Mouse (Mus musculus): Measurements from ENCODE around the gene Gltp. TPM values are rescaled to one million over a fixed set of nuclear protein-coding genes. Genes with fewer than 3 reads are reported as not detected.
A peak's percentile ranks its signal among the peaks of the same experiment; 100 is the strongest.

Gene Gltp
- total and polyA plus RNA-seq, 2 experiments: 3.1 to 7.9 TPM

DNA sequence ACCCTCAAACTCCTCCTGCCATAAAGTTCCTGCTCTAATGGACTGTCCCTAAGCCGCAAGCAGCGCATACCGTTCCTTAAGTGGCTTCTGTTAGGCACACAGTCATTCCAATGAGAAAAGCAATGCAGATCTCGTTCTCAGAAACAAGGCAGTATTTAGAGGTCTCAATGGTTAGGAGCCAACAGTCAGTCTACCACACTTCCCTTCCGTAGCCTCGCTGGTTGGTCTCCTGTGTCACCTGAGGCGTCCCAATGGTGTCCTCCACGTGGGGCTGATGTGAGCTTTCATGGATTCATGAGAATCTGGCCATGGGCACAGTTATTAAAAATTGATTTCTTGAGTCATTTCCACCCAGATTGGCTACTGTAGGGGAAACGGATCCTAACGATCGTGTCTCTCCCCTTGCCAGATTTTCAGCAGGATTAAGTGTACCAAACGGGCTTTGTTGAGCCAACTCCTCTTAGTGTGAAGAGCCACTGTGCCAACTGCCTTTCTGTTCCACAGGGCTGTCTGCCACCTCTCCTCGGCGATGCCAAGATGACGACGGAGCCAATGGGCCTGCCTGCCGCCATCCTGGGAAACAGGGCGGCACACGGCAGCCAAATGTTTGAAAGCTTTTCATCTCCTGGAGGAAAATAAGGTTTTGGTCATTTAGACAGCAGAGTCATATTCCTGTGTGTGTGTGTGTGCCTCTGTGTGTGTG, 7.4 kb upstream of the Gltp start:
- Histone ChIP-seq H3K9ac (ENCODE audit: low read depth, low read length) (no peak overlapping the region), H3K4me3 (ENCODE audit: insufficient read depth, low read depth, low read length) (no peak overlapping the region), H3K27ac (replicated peaks; ENCODE audit: insufficient read depth, low read depth, low read length) (no peak overlapping the region), H3K4me1 (ENCODE audit: control insufficient read depth, insufficient read depth, low read length) (peaks cover 2% of the 10 kb centered on the region; the same call in 1 of the 2 replicates), H3K36me3 (ENCODE audit: control insufficient read depth, insufficient read depth, low read length) (no peaks in the 10 kb centered on the region), H3K27me3 (ENCODE audit: control insufficient read depth, insufficient read depth, low read length) (no peaks in the 10 kb centered on the region), H3K79me2 (ENCODE audit: control insufficient read depth, insufficient read depth, low read length) (no peaks in the 10 kb centered on the region)
- TF ChIP-seq POLR2A (IDR thresholded peaks at IDR 0.05; ENCODE audit: extremely low read depth, insufficient read depth, low read length): no peak
- no peak for TF ChIP-seq CTCF (IDR thresholded peaks at IDR 0.05; ENCODE audit: low read depth, low read length)
- WGBS: 86% methylated on average over 19 of the region's 19 CpGs
- DNase-seq (ENCODE audit: extremely low read depth, low read depth, low spot score): peak; percentile 10

- H3K27ac ChIP-seq (replicated peaks; ENCODE audit: insufficient read depth, low read depth, low read length): no peak overlapping the region
- WGBS: 88% methylated on average over 17 of the region's 17 CpGs
- TF ChIP-seq POLR2A (IDR thresholded peaks at IDR 0.05; ENCODE audit: extremely low read depth, insufficient read depth, low read length) (no peak), CTCF (IDR thresholded peaks at IDR 0.05; ENCODE audit: low read depth, low read length) (no peak)
These were observed 6.2 kb upstream of the Gltp start for GRCm38 (mm10) chr5:114696939-114697338.

DNA sequence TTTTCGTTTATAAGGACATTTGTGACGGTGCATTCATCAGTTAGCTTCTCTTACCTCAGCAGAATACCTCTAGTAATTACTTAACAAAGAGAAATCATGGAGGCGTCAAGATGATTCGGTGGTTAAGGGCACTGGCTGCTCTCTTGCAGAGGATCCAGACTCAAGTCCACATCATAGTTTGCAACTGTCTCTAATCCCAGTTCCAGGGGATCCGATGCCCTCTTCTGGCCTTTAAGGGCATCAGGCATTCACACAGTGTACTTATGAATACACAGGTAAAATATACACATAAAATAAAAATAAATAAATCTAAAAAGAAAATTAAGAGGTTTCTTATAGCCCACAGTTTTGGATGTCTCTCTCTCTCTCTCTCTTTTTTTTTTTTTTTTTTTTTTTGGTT, 5.0 kb upstream of the Gltp start:
- Histone ChIP-seq H3K79me2 (ENCODE audit: control insufficient read depth, insufficient read depth, low read length) (no peaks in the 10 kb centered on the region), H3K4me3 (ENCODE audit: insufficient read depth, low read depth, low read length) (no peak overlapping the region), H3K27ac (replicated peaks; ENCODE audit: insufficient read depth, low read depth, low read length) (no peak overlapping the region), H3K9ac (ENCODE audit: low read depth, low read length) (no peak overlapping the region), H3K27me3 (ENCODE audit: control insufficient read depth, insufficient read depth, low read length) (no peaks in the 10 kb centered on the region), H3K36me3 (ENCODE audit: control insufficient read depth, insufficient read depth, low read length) (no peaks in the 10 kb centered on the region), H3K4me1 (ENCODE audit: control insufficient read depth, insufficient read depth, low read length) (peaks cover 5% of the 10 kb centered on the region; the same call in 1 of the 2 replicates)
- DNase-seq (ENCODE audit: extremely low read depth, low read depth, low spot score): no peak
- TF ChIP-seq CTCF (IDR thresholded peaks at IDR 0.05; ENCODE audit: low read depth, low read length): no peak
- TF ChIP-seq POLR2A (IDR thresholded peaks at IDR 0.05; ENCODE audit: extremely low read depth, insufficient read depth, low read length): no peak
- 74% methylated on average over 5 of the region's 5 CpGs for whole genome bisulfite sequencing

More at GRCm38 (mm10) chr5:114696939-114697338, 6.2 kb upstream of the Gltp start:
- Histone ChIP-seq H3K27me3 (ENCODE audit: control insufficient read depth, insufficient read depth, low read length) (no peaks in the 10 kb centered on the region), H3K9ac (ENCODE audit: low read depth, low read length) (no peak overlapping the region), H3K36me3 (ENCODE audit: control insufficient read depth, insufficient read depth, low read length) (no peaks in the 10 kb centered on the region), H3K4me1 (ENCODE audit: control insufficient read depth, insufficient read depth, low read length) (peaks cover 2% of the 10 kb centered on the region; the same call in 1 of the 2 replicates), H3K4me3 (ENCODE audit: insufficient read depth, low read depth, low read length) (no peak overlapping the region), H3K79me2 (ENCODE audit: control insufficient read depth, insufficient read depth, low read length) (no peaks in the 10 kb centered on the region)
- peak; percentile 9 for DNase-seq (ENCODE audit: extremely low read depth, low read depth, low spot score)

- TF ChIP-seq CTCF (IDR thresholded peaks at IDR 0.05; ENCODE audit: low read depth, low read length): no peak
- H3K27me3 ChIP-seq (ENCODE audit: control insufficient read depth, insufficient read depth, low read length): no peaks in the 10 kb centered on the region
- no peaks in the 10 kb centered on the region for H3K36me3 ChIP-seq (ENCODE audit: control insufficient read depth, insufficient read depth, low read length)
- H3K9ac ChIP-seq (ENCODE audit: low read depth, low read length): no peak overlapping the region; the same call in 1 of the 2 replicates
- H3K27ac ChIP-seq (replicated peaks; ENCODE audit: insufficient read depth, low read depth, low read length): no peak overlapping the region
- H3K4me3 ChIP-seq (ENCODE audit: insufficient read depth, low read depth, low read length): 0 out of 2 replicates have a peak overlapping the region, but pooled peaks have one; percentile 29
- 34% methylated on average over 16 of the region's 16 CpGs for WGBS
- 0 out of 2 replicates have a peak, but pooled peaks cover 2% of the 10 kb centered on the region for H3K79me2 ChIP-seq (ENCODE audit: control insufficient read depth, insufficient read depth, low read length)
- DNase-seq (ENCODE audit: extremely low read depth, low read depth, low spot score): peak; percentile 8
- peaks cover 3% of the 10 kb centered on the region; the same call in 1 of the 2 replicates for H3K4me1 ChIP-seq (ENCODE audit: control insufficient read depth, insufficient read depth, low read length)
These were observed 951 bp downstream of the Gltp start for GRCm38 (mm10) chr5:114689700-114690366.

DNA sequence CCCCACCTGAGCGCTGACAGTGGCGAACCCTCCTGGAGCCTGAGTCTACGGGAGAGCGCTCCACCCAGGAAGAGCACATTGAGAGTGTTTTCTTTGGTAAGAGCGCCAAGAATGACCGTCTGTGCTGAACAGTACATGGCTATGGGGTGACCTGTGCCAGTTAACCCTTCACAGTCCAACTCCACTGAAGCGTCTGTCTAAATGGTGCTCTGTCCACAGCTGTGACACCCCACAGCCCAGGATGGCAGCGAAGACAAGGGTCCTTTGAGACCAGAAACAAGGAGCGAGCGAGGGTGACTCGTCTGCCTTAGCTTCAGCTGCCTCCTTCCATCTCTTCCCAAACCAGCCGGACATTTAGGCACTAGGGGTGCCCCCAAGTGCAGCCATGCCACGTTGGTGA, 2.1 kb downstream of the Gltp start:
- H3K4me3 ChIP-seq (ENCODE audit: insufficient read depth, low read depth, low read length): no peak overlapping the region
- H3K36me3 ChIP-seq (ENCODE audit: control insufficient read depth, insufficient read depth, low read length): no peaks in the 10 kb centered on the region
- TF ChIP-seq CTCF (IDR thresholded peaks at IDR 0.05; ENCODE audit: low read depth, low read length) (no peak), POLR2A (IDR thresholded peaks at IDR 0.05; ENCODE audit: extremely low read depth, insufficient read depth, low read length) (no peak)
- no peak overlapping the region for H3K27ac ChIP-seq (replicated peaks; ENCODE audit: insufficient read depth, low read depth, low read length)
- 88% methylated on average over 13 of the region's 13 CpGs for WGBS
- peaks cover 3% of the 10 kb centered on the region; the same call in 1 of the 2 replicates for H3K4me1 ChIP-seq (ENCODE audit: control insufficient read depth, insufficient read depth, low read length)
- no peaks in the 10 kb centered on the region for H3K27me3 ChIP-seq (ENCODE audit: control insufficient read depth, insufficient read depth, low read length)
- DNase-seq (ENCODE audit: extremely low read depth, low read depth, low spot score): no peak
- no peak overlapping the region for H3K9ac ChIP-seq (ENCODE audit: low read depth, low read length)
- H3K79me2 ChIP-seq (ENCODE audit: control insufficient read depth, insufficient read depth, low read length): 0 out of 2 replicates have a peak, but pooled peaks cover 2% of the 10 kb centered on the region
